Mouse (Mus musculus): ENCODE data around the gene Fbxw21. TPM values are rescaled to one million over a fixed set of nuclear protein-coding genes. Genes with fewer than 3 reads are reported as not detected.

Gene Fbxw21
- total RNA-seq, 2 experiments from 2014 or later: not detected

DNA sequence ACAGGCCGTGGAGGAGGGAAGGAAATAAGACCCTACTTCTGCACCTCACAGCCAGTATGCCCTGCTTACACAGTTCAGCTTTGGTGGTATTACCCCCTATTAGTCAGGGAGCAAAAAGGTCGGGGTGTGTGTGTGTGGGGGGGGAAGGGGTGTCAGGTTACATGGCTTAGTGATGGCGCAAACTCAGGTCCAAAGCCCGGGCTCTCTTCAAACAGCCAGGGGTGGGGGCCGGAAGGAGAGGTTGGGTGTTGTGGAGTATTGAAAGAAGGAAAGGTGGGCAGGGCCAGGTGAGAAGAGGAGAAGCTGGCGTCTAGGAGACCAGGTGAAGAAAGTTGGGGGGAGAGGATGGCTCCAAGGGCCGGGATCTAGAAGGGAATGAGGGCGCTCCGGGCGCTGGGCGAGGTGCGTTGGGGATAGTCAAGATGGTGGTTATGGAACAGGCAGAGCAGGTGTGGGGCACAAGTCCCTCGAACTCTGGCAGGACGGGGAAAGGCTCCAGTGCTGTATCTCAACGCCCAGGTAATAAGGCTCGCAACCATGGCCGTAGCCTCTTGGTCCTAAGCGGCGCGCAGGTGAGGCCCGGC lies 67.2 kb downstream of the Fbxw21 start:
- ATAC-seq (replicated peaks; ENCODE audit: low FRiP score, low TSS enrichment, poor library complexity, severe bottlenecking): 0 out of 2 replicates have a peak, but pooled peaks have one; percentile 9

DNA sequence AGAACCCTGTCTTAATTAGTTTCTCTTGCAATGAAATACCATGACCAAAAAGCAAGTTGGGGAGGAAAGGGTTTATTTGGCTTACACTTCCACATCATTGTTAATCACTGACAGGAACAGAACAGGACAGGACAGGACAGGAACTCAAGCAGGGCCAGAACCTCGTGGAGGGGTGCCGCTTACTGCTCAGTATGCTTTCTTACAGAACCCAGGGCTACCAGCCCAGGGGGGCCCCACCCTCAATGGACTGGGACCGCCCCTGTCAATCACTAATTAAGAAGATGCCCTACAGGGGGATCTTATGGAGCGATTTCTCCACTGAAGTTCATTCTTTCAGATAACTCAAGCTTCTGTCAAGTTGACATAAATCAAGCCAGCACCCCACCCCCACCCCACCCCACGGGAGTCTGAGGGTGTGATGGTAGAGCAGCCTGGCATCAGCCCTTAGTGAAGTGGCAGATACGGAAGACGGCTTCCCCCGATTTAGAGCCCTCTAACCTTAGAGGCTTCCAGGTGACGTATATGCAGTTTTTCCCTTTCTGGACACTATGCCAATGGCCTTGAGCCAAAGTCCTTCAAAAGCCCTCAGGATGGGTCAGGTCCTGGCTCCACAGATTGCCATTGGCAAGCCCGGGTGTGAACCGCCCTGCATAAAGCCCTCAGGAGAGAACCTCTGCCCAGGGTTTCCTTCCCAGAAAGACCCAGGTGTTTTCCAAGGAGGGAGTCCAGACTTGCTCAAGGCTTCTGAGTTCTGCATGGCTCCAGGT lies 67.9 kb downstream of the Fbxw21 start:
- ATAC-seq (replicated peaks; ENCODE audit: low FRiP score, low TSS enrichment, poor library complexity, severe bottlenecking): no peak

DNA sequence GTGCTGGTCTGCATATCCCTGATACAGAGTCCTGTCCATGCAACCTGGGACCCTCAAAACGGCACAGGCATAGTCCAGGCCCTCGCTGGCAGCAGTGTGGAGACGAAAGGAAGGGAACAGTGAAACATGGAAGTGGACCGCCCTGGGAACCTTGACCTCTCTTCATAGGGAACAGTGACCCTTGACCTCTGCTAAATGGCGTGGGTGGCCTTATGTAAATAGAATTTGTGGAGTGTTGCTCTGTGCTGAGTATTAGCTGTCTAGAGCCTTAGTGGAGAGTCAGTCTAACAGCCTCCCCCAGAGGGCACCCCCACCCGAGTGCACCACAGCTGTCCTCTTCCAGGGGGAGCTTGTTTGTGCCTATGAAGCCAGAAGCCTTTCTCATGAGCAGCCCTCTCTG lies 69.0 kb downstream of the Fbxw21 start:
- no peak for ATAC-seq (replicated peaks; ENCODE audit: low FRiP score, low TSS enrichment, poor library complexity, severe bottlenecking)

DNA sequence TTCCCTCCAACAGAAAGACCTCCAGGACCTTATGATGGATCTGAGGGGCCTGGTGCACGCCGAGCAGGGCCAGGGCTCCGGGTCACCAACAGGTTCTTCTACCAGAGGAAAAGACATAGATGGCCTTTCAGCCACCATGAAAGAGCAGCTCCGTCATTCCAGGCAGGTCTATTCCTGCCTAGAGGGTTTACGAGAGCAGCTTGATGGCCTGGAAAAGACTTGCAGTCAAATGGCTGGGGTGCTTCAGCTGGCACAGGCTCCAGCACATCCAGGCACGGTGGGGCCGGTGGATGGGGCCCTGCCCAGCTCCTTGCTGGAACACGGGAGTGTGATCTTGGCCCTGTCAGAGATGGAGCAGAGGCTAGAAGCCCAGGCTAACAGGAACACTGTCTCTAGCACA lies 70.0 kb downstream of the Fbxw21 start:
- ATAC-seq (replicated peaks; ENCODE audit: low FRiP score, low TSS enrichment, poor library complexity, severe bottlenecking): no peak

DNA sequence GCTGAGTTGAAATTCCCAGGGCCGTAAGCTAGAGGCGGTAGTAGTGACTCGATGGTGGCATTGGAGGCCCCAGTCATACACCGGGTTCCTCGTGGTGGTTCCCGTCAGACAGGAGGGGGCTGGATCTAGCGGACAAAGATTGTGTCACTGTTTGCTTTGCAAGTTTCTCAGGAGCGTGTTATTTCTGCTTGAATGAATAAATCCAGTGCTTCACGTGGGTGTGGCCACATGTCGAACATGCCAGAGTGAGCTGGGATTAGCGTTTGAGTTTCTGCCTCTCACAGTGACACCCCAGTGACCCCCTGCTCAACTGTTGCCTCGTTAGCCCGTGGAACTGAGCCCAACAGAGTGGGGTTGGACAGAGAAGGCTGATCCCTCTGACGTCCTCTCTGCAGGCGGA lies 71.4 kb downstream of the Fbxw21 start:
- ATAC-seq (replicated peaks; ENCODE audit: low FRiP score, low TSS enrichment, poor library complexity, severe bottlenecking): no peak

Other genes with a start within 250 kb of the Fbxw21 start
- 2.7 TPM in 1 of 2 replicates, not detected in the other for gene Tmem89, start 247.4 kb downstream of the Fbxw21 start, total RNA-seq (2014; fragmentation: Nextera tagmentation)
- gene Tmem89, start 247.4 kb downstream of the Fbxw21 start, total RNA-seq (2017): not detected in 2 replicates
- gene Uqcrc1, start 225.4 kb downstream of the Fbxw21 start, total RNA-seq (2014; fragmentation: Nextera tagmentation): 281 and 361 TPM in 2 replicates
- 283 and 345 TPM in 2 replicates for gene Uqcrc1, start 225.4 kb downstream of the Fbxw21 start, total RNA-seq (2017)
- gene Col7a1, start 208.5 kb downstream of the Fbxw21 start, total RNA-seq (2014; fragmentation: Nextera tagmentation): 0.45 TPM in 1 of 2 replicates, not detected in the other
- gene Col7a1, start 208.5 kb downstream of the Fbxw21 start, total RNA-seq (2017): 0.42 TPM in 1 of 2 replicates, not detected in the other
- gene Ucn2, start 176.0 kb downstream of the Fbxw21 start, total RNA-seq (2014; fragmentation: Nextera tagmentation): 1.2 TPM in 1 of 2 replicates, not detected in the other
- not detected in 2 replicates for gene Ucn2, start 176.0 kb downstream of the Fbxw21 start, total RNA-seq (2017)
- gene Pfkfb4, start 170.3 kb downstream of the Fbxw21 start, total RNA-seq (2014; fragmentation: Nextera tagmentation): 6.2 and 22.7 TPM in 2 replicates
- 4.8 and 11.5 TPM in 2 replicates for gene Pfkfb4, start 170.3 kb downstream of the Fbxw21 start, total RNA-seq (2017)
- 52.0 and 52.8 TPM in 2 replicates for gene Shisa5, start 123.5 kb downstream of the Fbxw21 start, total RNA-seq (2014; fragmentation: Nextera tagmentation)
- gene Shisa5, start 123.5 kb downstream of the Fbxw21 start, total RNA-seq (2017): 37.6 and 74.5 TPM in 2 replicates
- 17.1 and 29.7 TPM in 2 replicates for gene Trex1, start 102.3 kb downstream of the Fbxw21 start, total RNA-seq (2014; fragmentation: Nextera tagmentation)
- 4.7 and 5.1 TPM in 2 replicates for gene Trex1, start 102.3 kb downstream of the Fbxw21 start, total RNA-seq (2017)
- gene Atrip, start 87.9 kb downstream of the Fbxw21 start, total RNA-seq (2014; fragmentation: Nextera tagmentation): 14.9 and 26.3 TPM in 2 replicates
- gene Atrip, start 87.9 kb downstream of the Fbxw21 start, total RNA-seq (2017): 9.8 and 19.2 TPM in 2 replicates
- gene Ccdc51, start 79.5 kb downstream of the Fbxw21 start, total RNA-seq (2014; fragmentation: Nextera tagmentation): 12.2 and 17.1 TPM in 2 replicates
- 14.2 and 16.6 TPM in 2 replicates for gene Ccdc51, start 79.5 kb downstream of the Fbxw21 start, total RNA-seq (2017)
- gene Tma7, start 79.5 kb downstream of the Fbxw21 start, total RNA-seq (2014; fragmentation: Nextera tagmentation): 418 and 530 TPM in 2 replicates
- 113 and 115 TPM in 2 replicates for gene Tma7, start 79.5 kb downstream of the Fbxw21 start, total RNA-seq (2017)
- 1.3 TPM in 1 of 2 replicates, not detected in the other for gene Plxnb1, start 66.7 kb downstream of the Fbxw21 start, total RNA-seq (2014; fragmentation: Nextera tagmentation)
- gene Plxnb1, start 66.7 kb downstream of the Fbxw21 start, total RNA-seq (2017): not detected in 2 replicates
- gene Fbxw13, start 33.9 kb upstream of the Fbxw21 start, total RNA-seq (2014; fragmentation: Nextera tagmentation): not detected in 2 replicates
- gene Fbxw13, start 33.9 kb upstream of the Fbxw21 start, total RNA-seq (2017): not detected in 2 replicates
- not detected in 2 replicates for gene Fbxw20, start 72.7 kb upstream of the Fbxw21 start, total RNA-seq (2014; fragmentation: Nextera tagmentation)
- gene Fbxw20, start 72.7 kb upstream of the Fbxw21 start, total RNA-seq (2017): not detected in 2 replicates
- not detected in 2 replicates for gene Fbxw14, start 125.6 kb upstream of the Fbxw21 start, total RNA-seq (2014; fragmentation: Nextera tagmentation)
- gene Fbxw14, start 125.6 kb upstream of the Fbxw21 start, total RNA-seq (2017): not detected in 2 replicates
- gene Fbxw28, start 177.6 kb upstream of the Fbxw21 start, total RNA-seq (2014; fragmentation: Nextera tagmentation): not detected in 2 replicates
- not detected in 2 replicates for gene Fbxw28, start 177.6 kb upstream of the Fbxw21 start, total RNA-seq (2017)
- not detected in 2 replicates for gene Fbxw22, start 242.3 kb upstream of the Fbxw21 start, total RNA-seq (2014; fragmentation: Nextera tagmentation)
- gene Fbxw22, start 242.3 kb upstream of the Fbxw21 start, total RNA-seq (2017): not detected in 2 replicates